Mouse (Mus musculus) right cerebral cortex, adult 18-20 months (tissue): ENCODE measurements at regions not wholly inside any gene's neighbourhood (a gene's known extent, or its start where the extent isn't known, plus 50 kb on each side); places are given as distances from the start of the nearest gene placed in this dataset.

Experiments
- DNase-seq: peaks from one replicate; pipeline ENCODE4 v3.0.0; 2022; ENCODE audit warnings: mixed read lengths

- peak; percentile 61 for DNase-seq
Measured at GRCm38 (mm10) chr15:84616880-84617279, 52.5 kb upstream of the Prr5 start.

GRCm38 (mm10) chr15:84613536-84614527 lies 55.6 kb upstream of the Prr5 start:
- DNase-seq, result peak; percentile 87

GRCm38 (mm10) chr15:84612961-84613360 lies 55.3 kb upstream of the Rtl6 start:
- DNase-seq, result no peak

- peak; percentile 87 for DNase-seq
Measured at GRCm38 (mm10) chr15:84609825-84610442, 52.3 kb upstream of the Rtl6 start.

- no peak for DNase-seq
Measured at GRCm38 (mm10) chr15:84609063-84609462, 51.4 kb upstream of the Rtl6 start.
